Mouse (Mus musculus): ENCODE data around the gene Cd200. TPM values are rescaled to one million over a fixed set of nuclear protein-coding genes. Genes with fewer than 3 reads are reported as not detected.
"Not testable (repeated sequence)": the region's sequence is repeated elsewhere in the genome, so short reads cannot be mapped to it uniquely, and the experiment has no call there.

Gene Cd200
- total RNA-seq, 2 experiments from 2014 or later: 158 to 160 TPM

GRCm38 (mm10) chr16:45389041-45389440 lies 19.8 kb downstream of the Cd200 start:
- intact Hi-C loops (cut with DNase I): no loop called here
- DNase-seq (ENCODE audit: low spot score in 2 of 2): no peak

- intact Hi-C loops (cut with DNase I): no loop called here
- no peak for DNase-seq (ENCODE audit: low spot score in 2 of 2)
Measured at GRCm38 (mm10) chr16:45381811-45382210, 27.0 kb downstream of the Cd200 start.

DNA sequence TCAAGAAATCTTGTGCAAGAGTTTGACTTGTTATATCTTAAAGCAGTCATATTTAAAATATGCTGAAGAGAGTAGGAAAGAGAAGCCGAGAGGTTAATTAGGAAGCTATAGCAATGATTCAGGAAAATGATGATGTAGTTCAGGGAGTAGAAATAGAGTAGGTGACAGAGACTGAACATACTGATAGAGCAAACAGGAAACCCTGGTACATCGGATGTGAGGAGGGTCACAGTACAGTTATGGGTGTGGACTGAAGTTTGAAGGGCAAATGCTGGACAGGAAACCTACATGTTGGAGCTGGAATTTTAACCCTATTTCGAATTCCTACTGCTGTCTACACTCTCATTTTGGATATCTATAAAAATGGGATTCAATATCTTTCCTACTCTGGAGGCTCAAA lies 29.9 kb downstream of the Cd200 start:
- DNase-seq (ENCODE audit: low spot score in 2 of 2): no peak
- intact Hi-C loops (cut with DNase I): no loop called here

GRCm38 (mm10) chr16:45378147-45378943 lies 30.5 kb downstream of the Cd200 start:
- intact Hi-C loops (cut with DNase I): no loop called here
- DNase-seq (ENCODE audit: low spot score in 2 of 2): no peak

GRCm38 (mm10) chr16:45377332-45377731 lies 31.5 kb downstream of the Cd200 start:
- no peak for DNase-seq (ENCODE audit: low spot score in 2 of 2)
- intact Hi-C loops (cut with DNase I): no loop called here

DNA sequence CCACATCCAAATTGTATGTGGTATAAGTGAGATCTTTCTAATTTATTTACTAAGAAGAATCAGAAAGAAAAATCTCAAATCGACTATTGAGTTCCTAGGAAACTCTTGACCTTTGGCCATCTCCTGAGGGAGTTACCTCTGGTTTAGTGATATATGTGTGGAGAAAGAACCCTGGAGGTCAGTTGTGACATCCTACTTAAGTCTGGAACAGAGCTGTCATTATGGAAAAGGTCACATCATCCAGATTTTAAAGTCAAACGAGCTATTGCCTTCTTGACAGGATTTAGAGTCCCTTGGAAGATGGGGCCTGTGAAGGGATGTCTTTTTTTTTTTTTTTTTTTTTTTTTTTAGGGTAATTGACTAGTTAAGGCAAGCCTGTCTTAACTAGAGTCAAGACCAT lies 32.0 kb downstream of the Cd200 start:
- DNase-seq (ENCODE audit: low spot score in 2 of 2): no peak
- intact Hi-C loops (cut with DNase I): no loop called here

DNA sequence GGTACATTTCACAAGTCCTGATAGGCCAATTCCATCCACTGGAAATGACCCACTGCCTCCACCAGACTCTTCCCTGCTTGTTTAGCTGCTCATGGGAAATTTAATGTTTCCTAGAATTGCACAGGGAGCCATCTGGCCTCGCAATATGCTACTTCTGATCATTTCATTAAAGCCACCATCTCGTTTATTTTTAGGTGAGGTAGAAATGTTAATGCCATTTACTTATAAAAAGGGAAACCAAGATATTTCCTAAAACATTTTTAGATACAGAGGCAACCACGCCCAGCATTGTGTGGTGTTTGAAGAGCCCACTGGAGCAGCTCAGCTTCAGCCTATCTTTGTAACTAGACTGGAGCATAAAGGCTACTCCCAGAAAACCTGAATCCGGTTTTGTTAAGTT lies 32.6 kb downstream of the Cd200 start:
- intact Hi-C loops (cut with DNase I): no loop called here
- DNase-seq (ENCODE audit: low spot score in 2 of 2): peak in 1 of 2 experiments; percentile 13

- intact Hi-C loops (cut with DNase I): no loop called here
- DNase-seq (ENCODE audit: low spot score in 2 of 2): no peak
Measured at GRCm38 (mm10) chr16:45375506-45376225, 33.2 kb downstream of the Cd200 start.

DNA sequence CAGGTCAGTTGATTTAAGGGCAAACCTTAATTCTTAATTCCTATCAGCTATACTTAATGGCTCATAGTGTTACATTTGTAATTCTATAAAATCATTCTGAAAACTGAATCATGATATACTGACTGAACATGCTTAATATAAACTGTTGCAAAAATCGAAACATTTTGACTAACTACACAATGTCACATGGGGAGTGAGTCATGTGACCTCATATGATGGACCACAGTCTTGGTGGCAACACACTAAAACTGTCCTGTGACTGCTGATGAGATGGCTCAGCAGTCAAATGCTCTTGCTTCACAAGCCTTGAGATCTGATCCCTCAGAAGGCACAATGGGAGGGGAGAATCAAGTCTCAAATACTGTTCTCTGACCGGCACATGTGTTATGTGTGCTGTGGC lies 34.8 kb downstream of the Cd200 start:
- DNase-seq (ENCODE audit: low spot score in 2 of 2): no peak
- intact Hi-C loops (cut with DNase I): no loop called here

GRCm38 (mm10) chr16:45371076-45371475 lies 37.8 kb downstream of the Cd200 start:
- intact Hi-C loops (cut with DNase I): no loop called here
- DNase-seq (ENCODE audit: low spot score in 2 of 2): no peak

DNA sequence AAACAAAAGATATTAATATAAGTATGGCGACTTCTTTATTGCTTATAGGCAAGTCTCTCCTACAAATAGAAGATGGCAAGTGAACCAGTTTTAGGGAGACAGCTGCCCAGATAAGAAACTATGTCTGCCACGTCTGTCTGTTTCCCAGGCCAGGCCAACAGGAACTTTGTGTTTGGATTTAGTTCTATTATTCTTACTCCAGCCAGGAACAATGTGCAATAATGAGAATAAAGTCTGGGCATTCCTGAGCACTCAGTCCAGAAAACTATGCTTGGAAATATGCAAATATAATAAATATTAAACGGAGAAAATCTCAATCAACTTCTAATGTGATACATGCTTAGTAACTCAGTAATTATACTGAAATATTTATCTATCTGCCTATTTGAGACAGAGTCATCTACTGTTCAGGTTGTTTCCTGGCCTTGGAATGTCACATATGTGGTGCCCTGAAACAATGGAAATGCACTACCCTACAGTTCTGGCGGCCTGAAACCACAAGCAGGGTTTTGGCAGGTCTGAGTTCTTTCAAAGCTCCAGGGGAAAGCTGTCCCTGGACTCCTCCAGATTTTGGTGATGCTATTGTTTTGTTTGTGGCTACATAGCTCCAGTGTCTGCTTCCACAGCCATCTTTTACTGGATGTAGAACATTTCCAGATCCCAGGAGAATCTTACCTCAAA lies 39.4 kb downstream of the Cd200 start:
- intact Hi-C loops (cut with DNase I): no loop called here
- no peak for DNase-seq (ENCODE audit: low spot score in 2 of 2)

GRCm38 (mm10) chr16:45366111-45366510 lies 42.7 kb downstream of the Cd200 start:
- intact Hi-C loops (cut with DNase I): no loop called here
- no peak for DNase-seq (ENCODE audit: low spot score in 2 of 2)

GRCm38 (mm10) chr16:45365353-45365752 lies 43.5 kb downstream of the Cd200 start:
- intact Hi-C loops (cut with DNase I): no loop called here

DNA sequence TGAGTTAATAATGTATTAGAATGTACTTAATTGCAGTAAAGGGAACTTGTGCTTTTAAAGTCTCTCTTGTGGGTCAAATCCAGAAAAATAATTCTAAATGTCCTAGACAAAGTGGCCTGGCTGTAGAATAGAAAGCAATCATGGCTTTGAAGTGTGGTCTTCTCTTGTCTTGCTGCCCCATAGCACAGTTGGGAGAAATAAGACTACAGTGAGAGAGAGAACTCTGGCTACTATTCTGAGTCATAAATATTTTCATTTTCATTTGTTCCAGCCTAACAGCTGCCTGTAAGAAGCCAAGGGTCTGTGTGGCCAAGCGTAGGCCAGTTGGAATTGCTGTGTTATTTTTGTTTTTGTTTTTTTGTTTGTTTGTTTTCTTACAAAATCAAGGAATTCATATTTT lies 44.2 kb downstream of the Cd200 start:
- no peak for DNase-seq (ENCODE audit: low spot score in 2 of 2)
- intact Hi-C loops (cut with DNase I): no loop called here

More at GRCm38 (mm10) chr16:45365353-45365752, 43.5 kb downstream of the Cd200 start:
- no peak for DNase-seq (ENCODE audit: low spot score in 2 of 2)

DNA sequence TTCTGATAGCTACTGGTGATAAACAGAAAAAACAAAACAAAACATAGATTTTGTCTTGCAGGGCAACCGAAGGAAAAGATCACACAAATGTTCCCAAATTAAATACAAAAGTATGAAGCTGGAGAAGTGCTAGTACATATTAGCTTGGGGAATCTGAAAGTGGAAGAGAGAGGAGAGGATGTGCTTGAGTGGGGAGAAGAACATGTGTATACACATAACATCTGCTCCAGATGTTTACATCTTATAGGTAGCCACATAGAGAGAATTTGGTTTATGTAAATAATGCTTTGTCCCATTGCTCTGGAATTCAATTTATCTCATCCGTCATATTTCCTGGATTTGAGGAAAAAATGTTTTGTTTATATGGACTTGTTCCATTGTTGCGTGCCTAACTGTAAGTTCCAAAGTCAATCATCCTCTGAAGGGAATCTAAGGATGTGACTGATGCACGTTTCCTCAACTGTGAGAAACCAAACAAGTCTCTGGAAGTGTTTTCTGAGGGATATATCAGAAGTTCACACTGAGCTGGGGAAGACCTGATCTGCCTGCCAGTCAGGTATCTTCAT lies 45.3 kb downstream of the Cd200 start:
- intact Hi-C loops (cut with DNase I): no loop called here

DNA sequence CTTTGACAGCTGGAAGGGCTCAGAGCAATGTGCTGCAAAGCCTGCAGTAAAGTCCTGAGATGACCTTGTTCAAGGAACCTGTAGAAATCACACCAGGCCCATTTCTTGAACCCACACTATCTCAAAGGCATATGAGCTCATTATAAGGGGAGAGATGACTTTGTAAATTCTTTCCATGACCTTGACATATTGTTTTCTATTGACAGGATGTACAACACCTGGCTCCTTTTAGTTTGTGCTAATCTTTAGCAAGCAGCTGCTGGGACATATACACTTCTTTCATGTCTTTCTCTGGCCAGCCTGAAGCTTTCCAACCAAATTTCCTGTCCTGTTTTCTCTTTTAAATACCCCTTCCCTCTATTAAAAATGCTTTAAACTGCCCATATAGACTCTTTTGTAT lies 47.4 kb downstream of the Cd200 start:
- DNase-seq (ENCODE audit: low spot score in 2 of 2): no peak
- intact Hi-C loops (cut with DNase I): no loop called here

More for the DNA sequence above, 45.3 kb downstream of the Cd200 start:
- DNase-seq (ENCODE audit: low spot score in 2 of 2): no peak

- DNase-seq (ENCODE audit: low spot score in 2 of 2); intact Hi-C loops (cut with DNase I): not testable (repeated sequence)
Measured at GRCm38 (mm10) chr16:45358441-45358840, 50.4 kb downstream of the Cd200 start.

- intact Hi-C loops (cut with DNase I): no loop called here
Measured at GRCm38 (mm10) chr16:45357134-45357533, 51.7 kb downstream of the Cd200 start.

GRCm38 (mm10) chr16:45352875-45353274 lies 56.0 kb downstream of the Cd200 start:
- DNase-seq (ENCODE audit: low spot score in 2 of 2): no peak
- intact Hi-C loops (cut with DNase I): no loop called here

More at GRCm38 (mm10) chr16:45357134-45357533, 51.7 kb downstream of the Cd200 start:
- DNase-seq (ENCODE audit: low spot score in 2 of 2): no peak

DNA sequence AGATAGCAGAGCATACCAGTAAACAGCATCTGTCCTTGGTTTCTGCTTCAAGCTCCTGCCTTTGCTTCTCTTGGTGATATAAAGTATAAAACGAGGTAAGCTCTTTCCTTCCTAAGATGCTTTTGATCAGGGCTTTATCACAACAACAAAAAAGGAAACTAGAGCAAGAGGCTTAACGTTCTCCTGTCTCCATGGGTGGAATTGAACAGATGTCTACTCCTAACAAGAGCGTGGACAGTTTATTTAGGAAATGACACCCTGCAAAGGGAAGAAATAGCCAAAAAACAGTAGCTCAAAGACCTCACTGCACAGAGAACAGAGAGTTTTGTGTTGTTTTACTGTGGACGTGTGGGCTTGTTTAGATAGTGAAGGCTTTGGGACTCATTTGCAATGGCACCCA lies 58.1 kb downstream of the Cd200 start:
- DNase-seq (ENCODE audit: low spot score in 2 of 2): no peak
- intact Hi-C loops (cut with DNase I): no loop called here
